Comparison of ENCODE assay signal across 8 mouse cellular contexts in genomic region chr6:91441145-91441662, GRCm38 (mm10). TPM values are rescaled to one million over a fixed set of nuclear protein-coding genes. Genes with fewer than 3 reads are reported as not detected.
DNase-seq lines count a peak whose midpoint lies in the region; ATAC-seq and TF ChIP-seq lines count a peak whose summit lies in the region.

No protein-coding gene starts in this region.

- TF ChIP-seq POLR2A in kidney, adult 2 months (IDR thresholded peaks at IDR 0.05; ENCODE audit: low read depth, low read length) = no peak
- TF ChIP-seq POLR2A in MEL (IDR thresholded peaks at IDR 0.05; ENCODE audit: control insufficient read depth in 1 of 2, insufficient read depth in 1 of 2, low read depth in 1 of 2, low read length in 2 of 2, poor library complexity in 1 of 2) = no peak
- TF ChIP-seq POLR2A in limb, embryonic 14.5 days (IDR thresholded peaks at IDR 0.05; ENCODE audit: borderline replicate concordance, extremely low read depth, insufficient read depth, insufficient read length) = no peak

- no peak for DNase-seq in kidney, adult 2 months
- no peak for DNase-seq in kidney, adult 11 months
- peak; percentile 65 for DNase-seq in MEL (ENCODE audit: low read depth, low spot score)
- no peak for DNase-seq in forebrain, embryonic 11.5 days (ENCODE audit: low spot score)
- peak; percentile 20 for DNase-seq in limb, embryonic 14.5 days (ENCODE audit: low spot score)
- no peak for DNase-seq in adrenal gland, adult 18-20 months (ENCODE audit: low spot score in 2 of 2)
- no peak for DNase-seq in kidney, adult 18-20 months

- TF ChIP-seq CTCF in kidney, adult 2 months (conservative IDR thresholded peaks at IDR 0.05; ENCODE audit: insufficient read depth, insufficient read length, low read depth, low read length) = no peak
- TF ChIP-seq CTCF in MEL (IDR thresholded peaks at IDR 0.05 in 2 of 3, conservative IDR thresholded peaks at IDR 0.05 in 1 of 3; ENCODE audit: control insufficient read depth in 1 of 3, insufficient read depth in 1 of 3, low read depth in 2 of 3, low read length in 3 of 3, poor library complexity in 1 of 3, severe bottlenecking in 1 of 3) = no peak

- H3K27me3 ChIP-seq in kidney, adult 2 months (replicated peaks; ENCODE audit: control insufficient read depth, insufficient read depth, low read length) = no peaks in the 10 kb centered on the region
- H3K27me3 ChIP-seq in MEL (ENCODE audit: control insufficient read depth in 1 of 2, insufficient read depth in 2 of 2, low read length in 2 of 2) = peaks cover 2 to 4% of the 10 kb centered on the region in 2 experiments
- H3K27me3 ChIP-seq in forebrain, embryonic 11.5 days (ENCODE audit: control insufficient read depth, insufficient read depth, low read length) = no peaks in the 10 kb centered on the region
- H3K27me3 ChIP-seq in limb, embryonic 14.5 days (ENCODE audit: control insufficient read depth, insufficient read depth, low read length) = no peaks in the 10 kb centered on the region
- H3K27me3 ChIP-seq in neural tube, embryonic 15.5 days (replicated peaks) = peaks cover 19% of the 10 kb centered on the region

- H3K36me3 ChIP-seq in kidney, adult 2 months (ENCODE audit: control insufficient read depth, insufficient read depth, low read length) = no peaks in the 10 kb centered on the region
- peaks cover 0 to 2% of the 10 kb centered on the region in 2 experiments; a peak in 1 of 4 replicates for H3K36me3 ChIP-seq in MEL (ENCODE audit: control insufficient read depth in 1 of 2, insufficient read depth in 2 of 2, low read length in 2 of 2)
- no peaks in the 10 kb centered on the region for H3K36me3 ChIP-seq in forebrain, embryonic 11.5 days (ENCODE audit: control insufficient read depth, insufficient read depth, low read length)
- H3K36me3 ChIP-seq in limb, embryonic 14.5 days (ENCODE audit: control insufficient read depth, insufficient read depth, low read length) = no peaks in the 10 kb centered on the region
- no peaks in the 10 kb centered on the region for H3K36me3 ChIP-seq in neural tube, embryonic 15.5 days

- no peak overlapping the region for H3K27ac ChIP-seq in kidney, adult 2 months (ENCODE audit: insufficient read depth, low read depth, low read length)
- H3K27ac ChIP-seq in MEL (ENCODE audit: control insufficient read depth, low read depth, low read length) = peak overlapping the region; percentile 71
- H3K27ac ChIP-seq in forebrain, embryonic 11.5 days (ENCODE audit: low read depth, low read length) = no peak overlapping the region
- H3K27ac ChIP-seq in limb, embryonic 14.5 days (replicated peaks; ENCODE audit: low read depth, low read length) = peak overlapping the region; percentile 21; the same call in 1 of the 2 replicates
- peak overlapping the region; percentile 86 for H3K27ac ChIP-seq in neural tube, embryonic 15.5 days (replicated peaks)

- H3K4me2 ChIP-seq in forebrain, embryonic 11.5 days (ENCODE audit: low read depth, low read length, severe bottlenecking) = peak overlapping the region; percentile 91
- H3K4me2 ChIP-seq in limb, embryonic 14.5 days (replicated peaks; ENCODE audit: low read depth, low read length, severe bottlenecking) = peak overlapping the region; percentile 96
- H3K4me2 ChIP-seq in neural tube, embryonic 15.5 days = peak overlapping the region; percentile 95

- peak overlapping the region; percentile 89 for H3K9ac ChIP-seq in MEL (ENCODE audit: control insufficient read depth, low read depth, low read length, poor library complexity, severe bottlenecking)
- peak overlapping the region; percentile 45 for H3K9ac ChIP-seq in forebrain, embryonic 11.5 days (ENCODE audit: low read length)
- H3K9ac ChIP-seq in limb, embryonic 14.5 days (ENCODE audit: low read depth, low read length, severe bottlenecking) = peak overlapping the region; percentile 75
- H3K9ac ChIP-seq in neural tube, embryonic 15.5 days (replicated peaks) = peak overlapping the region; percentile 75

- no peak for TF ChIP-seq EP300 in MEL (IDR thresholded peaks at IDR 0.05; ENCODE audit: low read depth in 1 of 2, low read length in 2 of 2)

- WGBS in kidney, adult 2 months = 1% methylated on average over 19 of the region's 19 CpGs
- 5% methylated on average over 19 of the region's 19 CpGs for WGBS in forebrain, embryonic 11.5 days
- 4% methylated on average over 19 of the region's 19 CpGs for WGBS in limb, embryonic 14.5 days
- 4% methylated on average over 19 of the region's 19 CpGs for WGBS in neural tube, embryonic 15.5 days

- H3K9me3 ChIP-seq in MEL (replicated peaks; ENCODE audit: insufficient read depth, low read length) = no peaks in the 10 kb centered on the region
- H3K9me3 ChIP-seq in forebrain, embryonic 11.5 days (ENCODE audit: control insufficient read depth, low read length) = no peaks in the 10 kb centered on the region
- no peaks in the 10 kb centered on the region for H3K9me3 ChIP-seq in limb, embryonic 14.5 days (ENCODE audit: control insufficient read depth, low read length)
- no peaks in the 10 kb centered on the region for H3K9me3 ChIP-seq in neural tube, embryonic 15.5 days (replicated peaks)

- H3K79me2 ChIP-seq in MEL (ENCODE audit: control insufficient read depth, insufficient read depth, low read length, poor library complexity) = no peaks in the 10 kb centered on the region; the same call in 1 of the 2 replicates

- peaks cover 4% of the 10 kb centered on the region; the same call in 1 of the 2 replicates for H3K4me1 ChIP-seq in kidney, adult 2 months (ENCODE audit: control insufficient read depth, insufficient read depth, low read length)
- H3K4me1 ChIP-seq in MEL (ENCODE audit: control insufficient read depth in 1 of 2, insufficient read depth in 2 of 2, low read length in 2 of 2) = no peaks in the 10 kb centered on the region
- no peaks in the 10 kb centered on the region for H3K4me1 ChIP-seq in forebrain, embryonic 11.5 days (replicated peaks; ENCODE audit: control insufficient read depth, insufficient read depth, low read length)
- peaks cover 4% of the 10 kb centered on the region; the same call in 1 of the 2 replicates for H3K4me1 ChIP-seq in limb, embryonic 14.5 days (ENCODE audit: control insufficient read depth, insufficient read depth, low read length)
- H3K4me1 ChIP-seq in neural tube, embryonic 15.5 days = peaks cover 11% of the 10 kb centered on the region

- peak; percentile 49 for ATAC-seq in forebrain, embryonic 11.5 days (replicated peaks; ENCODE audit: low FRiP score)
- peak; percentile 48 for ATAC-seq in limb, embryonic 14.5 days (ENCODE audit: low FRiP score, low read depth)
- ATAC-seq in neural tube, embryonic 15.5 days (ENCODE audit: low FRiP score) = peak; percentile 82

- TF ChIP-seq RAD21 in MEL (IDR thresholded peaks at IDR 0.05; ENCODE audit: low read depth, low read length) = no peak

- H3K4me3 ChIP-seq in kidney, adult 2 months (ENCODE audit: insufficient read depth, low read depth, low read length) = peak overlapping the region; percentile 74
- peak overlapping the region; percentile 72 to 98 for H3K4me3 ChIP-seq in MEL (ENCODE audit: control insufficient read depth in 1 of 2, insufficient read depth in 1 of 2, low read depth in 2 of 2, low read length in 2 of 2)
- peak overlapping the region; percentile 57 for H3K4me3 ChIP-seq in forebrain, embryonic 11.5 days (ENCODE audit: low read depth, low read length)
- peak overlapping the region; percentile 55 for H3K4me3 ChIP-seq in limb, embryonic 14.5 days (replicated peaks; ENCODE audit: low read length)
- peak overlapping the region; percentile 63 for H3K4me3 ChIP-seq in neural tube, embryonic 15.5 days (replicated peaks)

TF ChIP-seq in MEL, 35 proteins besides CTCF, POLR2A, EP300 and RAD21 (continues in another document):
- 0 out of 2 replicates have a peak, but pooled peaks have one; percentile 79 for TF ChIP-seq BHLHE40 (IDR thresholded peaks at IDR 0.05; ENCODE audit: borderline replicate concordance, low read depth, low read length)
- no peak for TF ChIP-seq SMC3 (IDR thresholded peaks at IDR 0.05; ENCODE audit: low read depth, low read length)
- no peak for TF ChIP-seq MYB (IDR thresholded peaks at IDR 0.05; ENCODE audit: low read depth, low read length)
- peak; percentile 83 for TF ChIP-seq USF1 (IDR thresholded peaks at IDR 0.05; ENCODE audit: low read depth, low read length)
- no peak for TF ChIP-seq POLR2AphosphoS5 (IDR thresholded peaks at IDR 0.05; ENCODE audit: borderline replicate concordance, low read depth, low read length)

RNA-seq across cellular contexts. Expression of gene Wnt7a, which starts 30.0 kb away (rescaled TPM):
- polyA plus RNA-seq in kidney, adult 2 months (2012; rRNA removed) = 0.03 and 0.05 TPM in 2 replicates
- not detected in 2 replicates for total RNA-seq in MEL (2012; rRNA removed)
- polyA plus RNA-seq in MEL (2012; ENCODE audit: insufficient read depth in 1 of 2, insufficient read length in 2 of 2, low read depth in 1 of 2, low replicate concordance in 2 of 2, missing spikeins in 1 of 2) = not detected
- 13.7 and 15.0 TPM in 2 replicates for polyA plus RNA-seq in forebrain, embryonic 11.5 days (2014; fragmentation: Nextera tagmentation; extraction: Ambion mirVana)
- polyA plus RNA-seq in limb, embryonic 14.5 days (2012; rRNA removed) = 4.2 and 5.1 TPM in 2 replicates
- 4.3 and 5.2 TPM in 2 replicates for polyA plus RNA-seq in limb, embryonic 14.5 days (2014; fragmentation: Nextera tagmentation; extraction: Ambion mirVana)
- polyA plus RNA-seq in neural tube, embryonic 15.5 days (2015; fragmentation: Nextera tagmentation; extraction: Ambion mirVana) = 7.6 and 9.5 TPM in 2 replicates
- not detected for total RNA-seq in adrenal gland, adult 18-20 months (2021)

RNA-seq across cellular contexts. Expression of gene Chchd4, which starts 32.1 kb away (rescaled TPM):
- polyA plus RNA-seq in kidney, adult 2 months (2012; rRNA removed) = 12.7 and 16.0 TPM in 2 replicates
- 43.5 and 54.8 TPM in 2 replicates for total RNA-seq in MEL (2012; rRNA removed)
- 10 to 100 TPM in 1 of 2 experiments, not detected in 1; 38.5 TPM for polyA plus RNA-seq in MEL (2012; ENCODE audit: insufficient read depth in 1 of 2, insufficient read length in 2 of 2, low read depth in 1 of 2, low replicate concordance in 2 of 2, missing spikeins in 1 of 2)
- 29.6 and 32.8 TPM in 2 replicates for polyA plus RNA-seq in forebrain, embryonic 11.5 days (2014; fragmentation: Nextera tagmentation; extraction: Ambion mirVana)
- polyA plus RNA-seq in limb, embryonic 14.5 days (2012; rRNA removed) = 8.2 and 9.3 TPM in 2 replicates
- polyA plus RNA-seq in limb, embryonic 14.5 days (2014; fragmentation: Nextera tagmentation; extraction: Ambion mirVana) = 22.0 and 23.4 TPM in 2 replicates
- polyA plus RNA-seq in neural tube, embryonic 15.5 days (2015; fragmentation: Nextera tagmentation; extraction: Ambion mirVana) = 40.0 and 40.3 TPM in 2 replicates
- 10 to 100 TPM; 19.5 to 21.5 TPM for total RNA-seq in adrenal gland, adult 18-20 months (2021)

RNA-seq across cellular contexts. Expression of gene Tmem43, which starts 32.3 kb away (rescaled TPM):
- 27.5 and 30.2 TPM in 2 replicates for polyA plus RNA-seq in kidney, adult 2 months (2012; rRNA removed)
- 17.0 and 22.3 TPM in 2 replicates for total RNA-seq in MEL (2012; rRNA removed)
- 10 to 100 TPM in 1 of 2 experiments, not detected in 1; 23.7 TPM for polyA plus RNA-seq in MEL (2012; ENCODE audit: insufficient read depth in 1 of 2, insufficient read length in 2 of 2, low read depth in 1 of 2, low replicate concordance in 2 of 2, missing spikeins in 1 of 2)
- 71.0 and 76.5 TPM in 2 replicates for polyA plus RNA-seq in forebrain, embryonic 11.5 days (2014; fragmentation: Nextera tagmentation; extraction: Ambion mirVana)
- 60.3 and 70.0 TPM in 2 replicates for polyA plus RNA-seq in limb, embryonic 14.5 days (2012; rRNA removed)
- 64.8 and 65.7 TPM in 2 replicates for polyA plus RNA-seq in limb, embryonic 14.5 days (2014; fragmentation: Nextera tagmentation; extraction: Ambion mirVana)
- polyA plus RNA-seq in neural tube, embryonic 15.5 days (2015; fragmentation: Nextera tagmentation; extraction: Ambion mirVana) = 41.8 and 42.9 TPM in 2 replicates
- total RNA-seq in adrenal gland, adult 18-20 months (2021) = 10 to 100 TPM; 45.9 to 55.6 TPM

Comparison
In these comparisons a context has a peak if more than half of its experiments do, and no peak if none do; other contexts are left out.
1. DNase-seq: peak in MEL (single experiment) and limb, embryonic 14.5 days (single experiment); none in kidney, adult 2 months (single experiment), kidney, adult 11 months (single experiment), forebrain, embryonic 11.5 days (single experiment), adrenal gland, adult 18-20 months (0 of 2) and kidney, adult 18-20 months (single experiment).
2. H3K27ac ChIP-seq: peak in MEL (single experiment), limb, embryonic 14.5 days (single experiment) and neural tube, embryonic 15.5 days (single experiment); none in kidney, adult 2 months (single experiment) and forebrain, embryonic 11.5 days (single experiment).
3. Peak in every context shown above with its lines, with median percentiles within 50 percentile points of each other: H3K4me3 ChIP-seq, H3K9ac ChIP-seq, ATAC-seq and H3K4me2 ChIP-seq.